Mouse (Mus musculus): ENCODE data around the gene Upk1b.
A peak's percentile ranks its signal among the peaks of the same experiment; 100 is the strongest.

The Upk1b gene

DNA sequence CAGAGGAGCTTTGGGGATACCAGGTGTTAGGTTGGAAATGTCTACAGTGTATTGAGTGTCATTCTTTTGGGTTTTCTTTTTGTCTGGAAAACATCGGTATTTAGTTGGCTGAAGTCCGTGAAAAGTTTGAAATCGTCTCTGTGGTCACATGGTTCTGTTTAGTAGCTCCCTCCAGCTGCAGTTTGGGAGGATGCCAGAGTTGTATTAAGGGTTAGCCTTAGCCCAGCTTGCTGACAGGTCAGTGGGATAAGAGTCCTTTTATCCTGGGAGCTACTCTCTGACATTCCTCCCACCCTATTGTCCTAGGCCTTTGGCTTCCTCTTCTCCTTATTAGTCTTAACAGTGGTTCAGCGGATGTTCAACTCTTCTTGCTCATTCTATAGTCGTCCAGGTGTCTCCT lies 38.2 kb downstream of the Upk1b start:
- DNase-seq (ENCODE audit: low spot score in 2 of 2), result no peak

DNA sequence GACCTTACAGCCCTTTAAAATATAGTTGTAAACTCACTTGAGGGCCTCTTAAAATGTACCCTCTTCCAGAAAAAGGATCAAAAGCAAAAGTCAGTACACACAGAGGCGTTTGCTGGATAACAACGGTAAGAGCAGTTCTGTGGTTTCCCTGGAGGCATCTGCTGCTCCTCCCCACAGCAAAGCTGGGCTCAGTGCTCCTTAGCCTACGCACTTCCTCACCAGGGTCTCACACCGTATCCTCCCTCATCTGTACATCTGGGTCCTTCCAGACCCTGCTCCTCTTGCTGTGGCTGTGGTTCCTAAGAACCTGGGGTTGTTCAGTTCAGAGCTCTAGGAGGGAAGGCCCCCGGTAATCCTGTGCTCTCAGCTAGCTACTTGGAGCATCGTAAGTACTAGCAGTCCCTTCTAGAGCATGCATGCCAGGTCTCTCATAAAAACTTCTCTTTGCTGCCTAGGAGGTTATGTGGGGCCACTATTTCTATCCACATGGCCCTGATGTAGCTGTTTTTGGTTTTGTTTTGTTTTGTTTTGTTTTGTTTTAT lies 39.2 kb downstream of the Upk1b start:
- no peak for DNase-seq (ENCODE audit: low spot score in 2 of 2)

DNA sequence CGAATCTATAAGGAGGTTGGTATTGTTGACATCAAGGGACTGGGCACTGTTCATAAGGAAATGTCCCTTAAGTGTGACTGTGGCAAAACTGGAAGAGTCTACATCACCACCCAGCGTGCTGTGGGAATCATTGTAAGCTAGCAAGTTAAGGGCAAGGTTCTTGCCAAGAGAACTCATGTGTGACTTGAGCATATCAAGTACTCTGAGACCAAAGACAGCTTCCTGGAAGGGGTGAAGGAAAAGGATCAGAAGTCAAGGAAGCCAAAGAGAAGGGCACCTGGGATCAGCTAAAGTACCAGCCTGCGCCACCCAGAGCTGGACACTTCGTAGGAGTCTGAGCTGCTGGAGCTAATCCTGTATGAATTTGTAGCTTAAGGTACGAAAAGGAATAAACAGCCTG lies 39.9 kb downstream of the Upk1b start:
- DNase-seq (ENCODE audit: low spot score in 2 of 2), result no peak

DNA sequence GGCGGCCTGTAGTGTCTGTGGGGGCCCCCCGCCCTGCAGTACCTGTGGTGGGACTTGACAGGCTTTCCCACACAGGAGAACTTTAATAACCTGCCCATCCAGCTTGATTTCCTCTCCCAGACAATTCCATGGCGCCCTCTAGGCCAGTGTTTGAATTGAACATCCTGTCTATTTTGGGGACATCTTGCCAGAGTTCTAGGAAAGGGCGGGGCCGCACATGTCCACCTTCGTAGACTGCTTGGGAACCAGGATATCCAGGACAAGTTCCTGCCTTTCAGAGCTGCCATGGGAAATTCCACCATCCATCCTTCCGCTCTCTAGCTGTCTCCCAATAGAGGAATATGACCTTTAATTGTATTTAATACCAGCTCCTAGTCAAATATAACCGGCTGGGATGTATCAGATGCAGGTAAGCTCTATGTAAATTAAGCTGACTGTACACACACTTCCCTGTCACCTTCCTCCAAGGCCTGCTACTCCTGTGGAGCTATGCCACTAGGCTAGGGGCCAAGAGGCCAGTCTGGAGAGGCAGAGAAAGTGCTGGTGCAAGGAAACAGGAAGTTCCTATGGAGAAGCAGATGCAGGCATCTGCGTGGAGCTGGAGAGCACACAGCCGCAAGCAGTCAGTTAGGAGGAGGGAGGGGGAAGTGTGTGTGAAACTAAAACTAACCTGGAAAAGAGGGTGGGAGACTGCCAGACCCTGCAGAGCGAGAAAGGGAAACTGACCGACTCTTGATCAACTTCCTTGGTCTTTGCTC lies 41.8 kb downstream of the Upk1b start:
- no peak for DNase-seq (ENCODE audit: low spot score in 2 of 2)

DNA sequence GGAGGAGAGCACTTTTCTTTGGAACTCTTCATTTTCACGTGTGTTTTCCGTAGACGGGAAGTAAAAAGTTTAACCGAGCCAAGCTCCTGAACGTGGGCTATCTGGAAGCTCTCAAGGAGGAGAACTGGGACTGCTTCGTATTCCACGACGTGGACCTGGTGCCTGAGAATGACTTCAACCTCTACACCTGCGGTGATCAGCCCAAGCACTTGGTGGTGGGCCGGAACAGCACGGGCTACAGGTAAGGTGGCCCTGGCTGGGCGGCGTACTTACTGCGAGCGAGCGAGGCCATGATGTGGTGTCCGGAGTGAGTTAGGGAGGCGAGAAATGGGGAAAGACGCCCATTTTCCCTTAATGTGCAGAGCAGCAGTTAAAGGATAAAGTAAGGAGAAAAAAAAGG lies 42.5 kb downstream of the Upk1b start:
- DNase-seq (ENCODE audit: low spot score in 2 of 2), result no peak

DNA sequence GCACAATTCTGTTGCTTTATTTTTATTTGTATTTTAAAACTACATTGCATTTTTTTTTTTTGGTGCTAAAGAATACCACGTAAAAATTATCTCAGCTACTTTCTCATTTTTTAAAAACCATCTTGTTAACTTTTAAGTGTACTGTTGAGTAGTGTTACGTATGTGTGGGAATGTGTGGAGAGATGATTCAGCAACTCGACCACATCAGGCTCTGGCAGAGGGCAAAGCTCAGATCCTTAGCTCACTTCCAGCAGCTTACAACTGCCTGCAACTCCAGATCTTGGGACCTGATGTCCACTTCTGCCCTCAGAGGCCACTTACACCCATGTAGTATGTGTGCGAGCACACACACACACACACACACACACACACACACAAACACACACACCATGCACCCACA lies 43.6 kb downstream of the Upk1b start:
- no peak for DNase-seq (ENCODE audit: low spot score in 2 of 2)

DNA sequence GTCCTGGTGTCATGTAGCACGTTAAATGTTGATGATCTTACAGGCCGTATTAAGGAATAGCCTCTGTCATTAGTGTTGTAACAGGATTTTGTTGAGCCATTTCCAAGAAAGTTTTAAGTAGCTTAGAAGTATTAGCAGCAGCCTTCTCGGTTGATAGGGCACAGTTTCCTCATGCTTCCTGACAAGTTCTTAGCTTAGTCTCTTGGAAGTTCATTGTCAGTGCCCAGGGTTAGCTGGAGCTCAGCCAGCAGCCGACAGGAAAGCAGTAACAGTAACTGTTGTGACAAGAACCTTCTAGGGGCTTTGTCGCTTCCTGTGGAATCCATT lies 44.0 kb downstream of the Upk1b start:
- DNase-seq (ENCODE audit: low spot score in 2 of 2), result no peak

DNA sequence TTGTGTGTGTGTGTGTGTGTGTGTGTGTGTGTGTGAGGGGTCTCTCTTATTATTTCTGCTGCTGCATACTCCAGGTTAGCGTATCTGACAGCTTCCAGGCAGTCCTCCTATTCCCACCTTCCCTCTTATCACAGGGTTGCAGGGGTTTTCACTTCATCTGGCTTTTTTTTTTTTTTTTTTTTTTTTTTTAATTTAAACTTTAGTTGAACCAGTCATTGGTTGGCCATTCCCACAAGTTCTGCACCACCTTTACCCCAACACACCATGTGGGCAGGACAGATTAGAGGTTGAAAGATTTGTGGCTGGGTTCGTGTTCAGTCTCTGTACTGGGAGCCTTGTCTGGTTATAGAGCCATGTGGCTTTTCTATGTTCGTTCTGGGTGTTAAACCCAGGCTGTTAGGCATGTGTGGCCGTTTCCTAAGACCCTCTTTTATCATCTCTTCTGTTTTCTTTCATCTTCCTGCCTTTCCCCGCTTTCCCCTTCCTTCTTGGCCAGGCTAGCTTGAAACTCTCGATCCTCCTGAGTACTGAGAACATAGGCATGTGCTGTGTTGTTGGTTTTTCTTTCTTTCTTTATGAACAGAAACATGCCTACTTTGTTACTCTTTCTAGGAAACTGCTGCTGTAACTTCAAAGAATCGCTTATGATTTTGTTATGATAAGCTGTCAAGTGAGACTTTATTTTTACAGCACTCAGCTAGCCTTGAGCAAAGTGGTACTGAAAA lies 44.5 kb downstream of the Upk1b start:
- no peak for DNase-seq (ENCODE audit: low spot score in 2 of 2)

DNA sequence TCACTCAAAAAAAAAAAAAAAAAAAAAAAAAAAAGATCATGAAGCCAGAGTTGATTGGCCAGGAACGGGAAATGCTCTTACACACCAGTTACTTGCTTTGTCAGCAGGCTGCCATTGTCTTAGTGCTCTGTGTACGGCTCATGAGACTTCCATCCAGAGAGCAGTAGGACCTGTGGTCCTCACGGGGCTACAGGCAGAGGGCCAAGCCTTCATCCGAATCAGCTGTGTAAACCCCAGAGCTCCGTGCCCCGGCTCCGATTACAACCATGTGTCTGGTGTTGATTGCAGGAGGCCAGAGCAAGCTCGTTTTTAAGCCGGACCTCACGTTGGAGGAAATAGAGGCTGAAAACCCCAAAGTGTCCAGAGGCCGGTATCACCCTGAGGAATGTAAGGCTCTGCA lies 46.5 kb downstream of the Upk1b start:
- no peak for DNase-seq (ENCODE audit: low spot score in 2 of 2)

DNA sequence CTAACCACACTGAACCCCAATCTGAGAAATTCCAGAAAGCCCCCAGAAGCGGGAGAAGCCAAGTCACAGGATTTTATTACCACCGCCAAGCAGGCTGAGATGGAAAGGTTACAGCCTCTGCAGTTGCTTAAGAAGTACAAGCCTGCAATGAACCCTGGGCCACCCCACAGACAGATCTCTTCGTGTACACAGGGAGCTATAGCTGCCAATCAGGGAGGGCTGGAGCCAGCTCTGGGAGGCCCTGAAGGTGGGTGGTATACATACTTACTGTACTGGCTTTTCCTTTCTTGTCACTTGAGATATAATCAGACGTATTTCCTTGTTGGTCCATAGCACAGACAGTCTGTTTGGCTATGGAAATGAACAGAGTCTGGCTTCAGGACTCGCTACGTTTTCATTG lies 49.3 kb downstream of the Upk1b start:
- no peak for DNase-seq (ENCODE audit: low spot score in 2 of 2)

DNA sequence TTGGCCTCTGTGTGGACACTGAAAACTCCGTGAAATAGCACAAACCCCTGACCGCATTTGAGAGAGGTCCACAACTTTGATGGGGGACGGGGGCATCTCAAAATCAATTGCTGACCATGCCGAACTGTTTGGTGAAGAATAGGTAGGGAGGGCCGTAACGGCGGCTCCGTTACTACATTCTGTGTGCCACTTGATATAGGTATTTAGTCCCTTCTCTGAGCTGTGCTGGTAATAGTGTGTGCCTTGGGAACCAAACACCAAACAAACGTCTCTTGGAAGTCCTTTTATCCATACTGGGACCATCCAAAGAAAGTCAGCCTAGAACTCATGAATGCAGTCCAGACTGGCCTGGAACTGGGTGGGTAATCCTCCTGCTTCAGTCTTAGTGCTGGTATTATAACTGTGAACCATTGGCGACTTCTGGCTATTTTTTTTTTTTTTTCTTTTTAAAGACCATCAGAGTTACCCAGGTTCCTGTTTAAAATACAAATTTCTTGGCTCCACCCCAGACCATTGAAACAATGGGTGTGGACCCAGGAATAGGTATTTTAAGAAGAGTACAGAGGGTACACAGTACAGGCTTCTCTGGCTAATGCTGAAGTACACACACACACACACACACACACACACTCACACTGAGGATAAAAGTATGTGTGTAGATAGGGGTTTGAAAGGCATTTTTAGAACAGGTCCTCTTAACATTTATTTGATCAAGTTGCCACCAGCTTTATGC lies 56.0 kb downstream of the Upk1b start:
- no peak for DNase-seq (ENCODE audit: low spot score in 2 of 2)

DNA sequence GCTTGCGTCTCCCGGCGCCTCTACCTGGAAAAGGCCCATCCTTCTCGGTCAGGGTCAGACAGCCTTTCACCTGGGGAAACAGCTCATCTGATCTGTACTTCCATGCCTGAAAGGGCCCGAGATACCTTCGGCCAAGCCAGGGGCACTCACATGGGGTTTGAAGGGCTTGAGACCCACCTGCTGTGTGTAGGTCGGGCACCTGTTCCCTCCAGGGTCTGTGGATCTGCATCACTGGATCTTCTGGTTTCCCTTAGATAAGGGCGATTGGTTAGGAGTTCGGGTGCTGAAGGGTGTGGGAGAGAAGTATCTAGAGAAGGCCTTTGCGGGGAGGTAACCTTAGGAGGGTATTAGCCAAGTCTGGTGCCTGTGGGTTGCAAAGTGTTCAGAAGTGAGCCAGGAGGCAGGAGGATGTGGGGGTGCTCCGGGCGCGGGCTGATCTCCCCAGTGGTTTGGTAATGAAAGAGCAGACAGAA lies 57.4 kb downstream of the Upk1b start:
- no peak for DNase-seq (ENCODE audit: low spot score in 2 of 2)

DNA sequence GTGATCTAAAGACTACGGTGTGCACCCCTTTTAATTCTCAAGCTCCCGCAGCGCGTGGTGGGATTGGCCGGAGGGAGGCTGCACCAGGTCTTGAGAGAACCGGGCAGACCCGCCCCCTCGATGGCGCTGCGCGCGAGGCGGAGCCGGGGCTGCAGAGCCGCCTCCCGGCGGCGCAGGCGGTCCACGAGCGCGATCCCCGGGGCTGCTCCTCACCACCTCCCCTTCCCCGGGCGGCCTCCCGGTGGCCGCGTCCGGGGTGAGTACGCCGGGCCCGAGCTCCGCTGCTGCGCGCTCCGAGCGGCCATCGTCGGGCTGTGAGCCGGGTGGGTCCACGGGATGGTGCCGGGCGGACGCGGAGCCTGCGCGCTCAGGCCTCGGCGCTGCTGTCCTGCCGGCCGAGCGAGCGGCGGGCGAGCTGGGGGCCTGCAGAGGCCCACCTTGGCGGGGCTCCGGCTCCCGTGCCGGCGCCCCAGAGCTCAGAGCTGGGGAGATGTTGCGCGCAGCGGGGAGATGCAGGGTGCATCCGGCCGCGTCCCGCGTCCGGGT lies 57.9 kb downstream of the Upk1b start, which contains the start of gene B4galt4:
Gene B4galt4, plus strand, starts transcription at position 152 of the 546 bp plus-strand sequence.
- peak; percentile 12 to 45 for DNase-seq (ENCODE audit: low spot score in 2 of 2)

DNA sequence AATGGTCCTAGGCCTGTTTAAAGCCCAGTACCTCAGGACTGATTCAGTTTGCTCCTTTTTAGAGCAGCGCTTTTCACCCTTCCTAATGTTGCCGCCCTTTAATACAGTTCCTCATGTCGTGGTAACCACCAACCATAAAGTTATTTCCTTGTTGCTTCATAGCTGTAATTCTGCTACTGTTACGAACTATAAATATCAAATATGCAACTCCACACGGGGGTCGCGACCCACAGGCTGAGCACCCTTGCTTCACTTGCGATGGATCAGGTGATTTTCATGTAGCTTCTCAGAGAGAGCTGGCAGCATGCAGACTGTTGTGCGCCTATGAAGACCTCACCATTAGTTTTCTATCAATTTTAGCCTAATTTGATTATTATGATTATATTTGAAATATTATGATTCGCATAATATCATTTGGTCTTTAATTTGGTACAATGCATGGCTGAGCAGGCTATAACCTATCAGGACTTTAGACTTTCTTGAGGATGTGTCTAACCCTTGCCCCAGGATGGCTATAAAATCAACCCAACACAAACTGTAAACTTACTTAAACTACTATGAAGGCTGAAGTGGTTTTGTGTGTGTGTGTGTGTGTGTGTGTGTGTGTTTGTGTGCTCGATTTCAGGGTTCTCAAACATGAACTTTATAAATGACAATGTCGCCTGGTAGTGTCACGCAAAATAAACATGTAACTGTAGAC lies 58.8 kb downstream of the Upk1b start:
- no peak for DNase-seq (ENCODE audit: low spot score in 2 of 2)

DNA sequence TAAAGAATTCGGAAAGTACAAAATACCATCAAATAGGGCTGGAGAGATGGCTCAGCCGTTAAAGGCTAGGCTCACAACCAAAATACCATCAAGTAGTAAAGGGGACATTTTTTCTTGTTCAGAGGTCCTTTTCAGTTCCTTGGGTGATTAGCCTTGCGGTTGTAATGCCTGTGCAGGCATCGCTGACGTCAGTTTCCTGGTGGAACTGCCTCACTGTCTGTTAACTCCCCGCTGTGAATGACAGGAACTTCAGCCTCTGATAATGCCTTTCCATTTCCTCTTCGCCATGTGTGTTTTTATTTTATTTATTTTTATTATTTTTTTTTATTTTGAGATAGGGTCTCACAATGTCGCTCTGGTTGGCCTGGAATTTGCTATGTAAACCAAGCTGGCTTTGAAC lies 69.2 kb downstream of the Upk1b start:
- DNase-seq (ENCODE audit: low spot score in 2 of 2), result no peak

DNA sequence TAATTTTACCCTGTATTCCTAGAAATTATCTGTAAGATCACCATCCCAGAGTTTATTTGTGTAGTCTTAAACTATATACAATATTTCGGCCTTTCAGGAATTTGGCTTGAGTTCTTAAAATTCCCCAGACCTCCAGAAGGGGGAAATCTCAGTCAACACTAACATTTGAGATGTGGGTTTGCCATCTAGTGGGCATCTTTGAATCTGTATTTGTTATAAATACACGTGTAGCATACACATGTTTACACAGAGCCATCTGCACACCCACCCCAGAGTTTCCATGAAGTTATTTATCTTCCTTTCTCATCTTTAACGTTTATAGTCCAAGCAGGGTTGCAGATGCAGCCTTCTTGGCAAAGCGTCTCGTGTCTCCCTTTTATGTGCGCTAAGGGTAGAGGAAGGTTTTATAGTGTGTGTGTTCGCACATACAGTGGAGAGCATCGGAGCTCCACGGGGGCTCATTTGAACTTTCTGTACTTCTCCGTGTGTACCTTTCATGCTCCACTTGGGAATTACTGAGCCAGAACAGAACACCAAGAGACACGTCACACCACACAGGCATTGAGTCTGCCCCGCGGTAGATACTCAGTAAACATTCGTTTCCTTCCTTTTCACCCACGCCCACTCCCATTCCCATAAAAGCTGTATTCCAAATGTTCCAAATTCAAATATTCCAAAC lies 70.4 kb downstream of the Upk1b start:
- no peak for DNase-seq (ENCODE audit: low spot score in 2 of 2)

DNA sequence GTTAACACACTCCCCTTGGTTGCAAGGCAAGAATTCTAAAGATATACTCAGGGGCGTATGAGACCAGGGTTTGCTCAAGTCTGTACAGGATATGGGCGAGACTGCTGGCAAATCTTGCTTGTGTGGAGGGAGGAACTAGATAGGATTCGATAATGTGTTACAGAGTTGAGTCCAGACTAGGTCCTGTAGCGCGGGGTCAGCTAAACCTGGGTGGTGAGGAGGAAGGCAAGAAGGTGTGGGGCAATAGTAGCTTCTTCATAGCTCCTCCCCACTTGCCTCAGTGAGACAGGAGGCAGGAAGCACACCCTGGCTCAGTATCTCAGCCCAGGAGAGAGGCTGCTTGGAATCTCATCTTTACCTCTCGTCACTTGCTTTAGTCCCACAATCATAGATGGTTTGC lies 71.0 kb downstream of the Upk1b start:
- DNase-seq (ENCODE audit: low spot score in 2 of 2), result no peak

DNA sequence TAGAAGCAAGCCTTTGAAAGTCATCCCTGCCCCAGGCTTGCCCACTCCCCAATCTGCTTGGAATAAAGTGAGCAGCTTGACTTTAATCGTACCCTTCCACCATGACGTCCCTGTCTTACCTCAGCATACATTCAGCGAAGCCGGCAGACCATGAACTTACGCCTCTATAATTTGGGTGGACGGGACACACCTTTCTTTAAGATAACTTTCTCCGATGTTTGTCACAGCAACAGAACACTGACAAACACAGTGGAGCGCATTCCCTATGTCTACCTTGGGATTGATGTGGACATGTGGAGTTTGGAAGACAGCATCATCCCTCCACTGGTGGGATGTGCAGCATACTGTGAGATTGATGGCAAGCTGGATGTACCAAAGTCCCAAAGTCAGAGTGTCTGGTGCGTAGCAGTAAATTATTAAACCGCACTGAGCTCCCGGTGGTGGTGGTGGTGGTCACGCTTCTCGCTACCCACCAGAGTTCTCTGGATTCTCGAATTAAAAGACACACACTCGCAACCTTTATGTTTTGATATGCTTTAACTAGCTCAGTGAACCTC lies 71.5 kb downstream of the Upk1b start:
- no peak for DNase-seq (ENCODE audit: low spot score in 2 of 2)

DNA sequence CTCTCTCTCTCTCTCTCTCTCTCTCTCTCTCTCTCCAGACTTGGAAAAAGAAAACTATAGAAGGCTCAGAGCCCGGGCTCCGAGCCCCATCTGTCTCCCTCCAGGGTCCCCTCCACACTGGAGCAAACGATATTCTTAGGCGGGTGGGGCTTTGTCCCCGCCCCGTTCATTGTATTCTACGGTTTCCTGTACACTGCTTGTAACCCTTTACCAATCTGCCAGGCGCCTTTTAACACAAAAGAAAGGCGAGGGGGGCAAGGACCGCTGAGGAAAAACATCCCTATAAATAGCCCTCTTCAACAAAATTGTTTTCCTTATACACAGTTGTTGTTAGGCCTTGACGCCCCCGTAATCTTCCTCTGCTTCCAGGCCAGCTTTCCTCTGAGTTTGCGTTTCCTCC lies 75.2 kb downstream of the Upk1b start:
- DNase-seq (ENCODE audit: low spot score in 2 of 2), result no peak

DNA sequence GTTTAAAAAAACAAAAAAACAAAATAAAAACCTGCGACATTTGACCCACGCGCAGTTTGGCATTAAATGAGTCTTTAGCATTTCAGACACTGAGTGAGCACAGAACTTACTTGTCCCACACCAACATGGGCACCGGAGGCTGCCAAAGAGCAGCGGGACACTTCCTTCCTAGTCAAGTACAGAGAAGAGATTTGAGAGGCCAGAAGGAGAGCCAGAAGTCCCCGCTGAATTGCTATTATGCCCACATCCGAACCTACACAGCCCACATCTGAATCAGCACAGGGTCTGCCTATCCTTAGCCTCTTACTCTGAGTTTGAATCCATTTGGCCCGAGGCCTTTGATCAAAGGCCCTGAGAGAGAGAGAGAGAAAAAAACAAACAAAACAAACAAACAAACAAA lies 75.9 kb downstream of the Upk1b start:
- no peak for DNase-seq (ENCODE audit: low spot score in 2 of 2)
